Mouse (Mus musculus): ENCODE measurements around the gene Tppp2. TPM values are rescaled to one million over a fixed set of nuclear protein-coding genes. Genes with fewer than 3 reads are reported as not detected.

The Tppp2 gene
- total RNA-seq, 1 experiment: not detected

DNA sequence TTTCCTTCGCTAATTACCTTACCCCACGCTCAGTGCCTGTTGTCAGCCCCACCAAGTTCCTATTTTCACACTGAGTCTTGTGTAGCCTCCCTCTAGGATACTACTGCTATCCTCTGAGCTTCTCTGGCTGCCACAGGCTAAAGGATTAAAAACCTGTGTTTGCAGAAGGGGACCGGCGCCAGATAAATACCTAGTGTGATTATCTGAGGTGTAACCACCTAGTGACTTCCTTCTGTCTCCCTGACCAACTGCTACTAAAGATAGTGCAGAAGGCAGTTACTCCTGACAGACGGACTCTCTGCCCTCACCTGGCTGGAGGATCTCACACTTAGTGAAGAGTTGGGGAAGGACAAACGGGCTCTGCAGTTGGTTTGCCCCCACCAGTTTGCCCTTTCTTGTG, 22.2 kb upstream of the Tppp2 start:
- H3K9me3 ChIP-seq (ENCODE audit: control insufficient read depth, insufficient read depth, low read depth, low read length): no peaks in the 10 kb centered on the region
- no peak overlapping the region for H3K27ac ChIP-seq (ENCODE audit: insufficient read depth, low read depth, low read length, poor library complexity, severe bottlenecking)
- no peak overlapping the region for H3K4me3 ChIP-seq (ENCODE audit: insufficient read depth in 1 of 2, low read depth in 1 of 2, low read length in 2 of 2, poor library complexity in 1 of 2, severe bottlenecking in 1 of 2)
- H3K36me3 ChIP-seq (ENCODE audit: control insufficient read depth, insufficient read depth, low read length, poor library complexity, severe bottlenecking): peaks cover 8% of the 10 kb centered on the region
- in situ Hi-C loops (cut with MboI; ENCODE audit: low sequenced_read_pairs in 2 of 2, unreplicated experiment in 2 of 2): no loop called here
- DNase-seq (ENCODE audit: low read depth, low spot score): no peak
- no peak overlapping the region for H3K9ac ChIP-seq (ENCODE audit: insufficient read depth, low read depth, low read length, poor library complexity, severe bottlenecking)
- peaks cover 6 to 16% of the 10 kb centered on the region in 2 experiments; a peak in 2 of 4 replicates for H3K4me1 ChIP-seq (ENCODE audit: control insufficient read depth in 2 of 2, insufficient read depth in 2 of 2, low read length in 2 of 2, poor library complexity in 1 of 2)
- TF ChIP-seq HCFC1 (IDR thresholded peaks at IDR 0.05; ENCODE audit: borderline replicate concordance, insufficient read depth, low read length) (no peak), ZC3H11A (IDR thresholded peaks at IDR 0.05; ENCODE audit: borderline replicate concordance, low read depth, low read length) (no peak), MAFK (IDR thresholded peaks at IDR 0.05; ENCODE audit: insufficient read depth, low read depth, low read length) (no peak), ZNF384 (IDR thresholded peaks at IDR 0.05; ENCODE audit: low read depth, low read length) (no peak)

- no peak overlapping the region for H3K4me3 ChIP-seq (ENCODE audit: insufficient read depth in 1 of 2, low read depth in 1 of 2, low read length in 2 of 2, poor library complexity in 1 of 2, severe bottlenecking in 1 of 2)
- DNase-seq (ENCODE audit: low read depth, low spot score): no peak
- peaks cover 2% of the 10 kb centered on the region for H3K36me3 ChIP-seq (ENCODE audit: control insufficient read depth, insufficient read depth, low read length, poor library complexity, severe bottlenecking)
- no peak overlapping the region for H3K27ac ChIP-seq (ENCODE audit: insufficient read depth, low read depth, low read length, poor library complexity, severe bottlenecking)
- TF ChIP-seq ZNF384 (IDR thresholded peaks at IDR 0.05; ENCODE audit: low read depth, low read length): no peak
- TF ChIP-seq ZC3H11A (IDR thresholded peaks at IDR 0.05; ENCODE audit: borderline replicate concordance, low read depth, low read length): no peak
- TF ChIP-seq HCFC1 (IDR thresholded peaks at IDR 0.05; ENCODE audit: borderline replicate concordance, insufficient read depth, low read length): no peak
- TF ChIP-seq CHD2 (IDR thresholded peaks at IDR 0.05; ENCODE audit: low read depth, low read length): no peak
- no peak for TF ChIP-seq MAFK (IDR thresholded peaks at IDR 0.05; ENCODE audit: insufficient read depth, low read depth, low read length)
- no peak overlapping the region for H3K9ac ChIP-seq (ENCODE audit: insufficient read depth, low read depth, low read length, poor library complexity, severe bottlenecking)
- no peaks in the 10 kb centered on the region for H3K9me3 ChIP-seq (ENCODE audit: control insufficient read depth, insufficient read depth, low read depth, low read length)
- peaks cover 6 to 16% of the 10 kb centered on the region in 2 experiments; a peak in 2 of 4 replicates for H3K4me1 ChIP-seq (ENCODE audit: control insufficient read depth in 2 of 2, insufficient read depth in 2 of 2, low read length in 2 of 2, poor library complexity in 1 of 2)
- in situ Hi-C loops (cut with MboI; ENCODE audit: low sequenced_read_pairs in 2 of 2, unreplicated experiment in 2 of 2): no loop called here
These were observed 21.6 kb upstream of the Tppp2 start for GRCm38 (mm10) chr14:51896539-51897170.

- in situ Hi-C loops (cut with MboI; ENCODE audit: low sequenced_read_pairs in 2 of 2, unreplicated experiment in 2 of 2): no loop called here
- no peak for TF ChIP-seq HCFC1 (IDR thresholded peaks at IDR 0.05; ENCODE audit: borderline replicate concordance, insufficient read depth, low read length)
- TF ChIP-seq CHD2 (IDR thresholded peaks at IDR 0.05; ENCODE audit: low read depth, low read length): no peak
- no peak for TF ChIP-seq ZNF384 (IDR thresholded peaks at IDR 0.05; ENCODE audit: low read depth, low read length)
- no peak for TF ChIP-seq ZC3H11A (IDR thresholded peaks at IDR 0.05; ENCODE audit: borderline replicate concordance, low read depth, low read length)
- no peak for TF ChIP-seq MAFK (IDR thresholded peaks at IDR 0.05; ENCODE audit: insufficient read depth, low read depth, low read length)
- no peak for DNase-seq (ENCODE audit: low read depth, low spot score)
These were observed 18.9 kb upstream of the Tppp2 start for GRCm38 (mm10) chr14:51899351-51899750.

GRCm38 (mm10) chr14:51902806-51903710, 15.2 kb upstream of the Tppp2 start:
- H3K4me3 ChIP-seq (ENCODE audit: insufficient read depth in 1 of 2, low read depth in 1 of 2, low read length in 2 of 2, poor library complexity in 1 of 2, severe bottlenecking in 1 of 2): no peak overlapping the region
- peaks cover 20% of the 10 kb centered on the region; the same call in 1 of the 2 replicates for H3K36me3 ChIP-seq (ENCODE audit: control insufficient read depth, insufficient read depth, low read length, poor library complexity, severe bottlenecking)
- H3K9me3 ChIP-seq (ENCODE audit: control insufficient read depth, insufficient read depth, low read depth, low read length): no peaks in the 10 kb centered on the region
- in situ Hi-C loops (cut with MboI; ENCODE audit: low sequenced_read_pairs in 2 of 2, unreplicated experiment in 2 of 2): loop anchor here (25.0 kb wide), 2 partner anchors 109 to 434 kb away; partner anchors contain the start of genes Sall2 (in 1 of the 2), Tmem253 (in 1 of the 2) and Zfp219 (in 1 of the 2)
- H3K27ac ChIP-seq (ENCODE audit: insufficient read depth, low read depth, low read length, poor library complexity, severe bottlenecking): no peak overlapping the region
- H3K9ac ChIP-seq (ENCODE audit: insufficient read depth, low read depth, low read length, poor library complexity, severe bottlenecking): no peak overlapping the region
- TF ChIP-seq HCFC1 (IDR thresholded peaks at IDR 0.05; ENCODE audit: borderline replicate concordance, insufficient read depth, low read length) (no peak), ZC3H11A (IDR thresholded peaks at IDR 0.05; ENCODE audit: borderline replicate concordance, low read depth, low read length) (peak; percentile 84), ZNF384 (IDR thresholded peaks at IDR 0.05; ENCODE audit: low read depth, low read length) (no peak)
- DNase-seq (ENCODE audit: low read depth, low spot score): no peak
- peaks cover 0 to 8% of the 10 kb centered on the region in 2 experiments; a peak in 1 of 4 replicates for H3K4me1 ChIP-seq (ENCODE audit: control insufficient read depth in 2 of 2, insufficient read depth in 2 of 2, low read length in 2 of 2, poor library complexity in 1 of 2)

More at GRCm38 (mm10) chr14:51899351-51899750, 18.9 kb upstream of the Tppp2 start:
- Histone ChIP-seq H3K9me3 (ENCODE audit: control insufficient read depth, insufficient read depth, low read depth, low read length) (no peaks in the 10 kb centered on the region), H3K27ac (ENCODE audit: insufficient read depth, low read depth, low read length, poor library complexity, severe bottlenecking) (no peak overlapping the region), H3K4me1 (ENCODE audit: control insufficient read depth in 2 of 2, insufficient read depth in 2 of 2, low read length in 2 of 2, poor library complexity in 1 of 2) (peaks cover under 1 to 10% of the 10 kb centered on the region in 2 experiments; a peak in 1 of 4 replicates), H3K9ac (ENCODE audit: insufficient read depth, low read depth, low read length, poor library complexity, severe bottlenecking) (no peak overlapping the region), H3K4me3 (ENCODE audit: insufficient read depth in 1 of 2, low read depth in 1 of 2, low read length in 2 of 2, poor library complexity in 1 of 2, severe bottlenecking in 1 of 2) (no peak overlapping the region), H3K36me3 (ENCODE audit: control insufficient read depth, insufficient read depth, low read length, poor library complexity, severe bottlenecking) (no peaks in the 10 kb centered on the region)

All from ES-E14 (cell line).